Mouse (Mus musculus) heart, postnatal 0 days (tissue): ENCODE measurements around the gene Fxyd4.

Experiments used
- CTCF ChIP-seq: IDR thresholded peaks from 2 replicates; pipeline ENCODE4 v1.5.1; 2016; ENCODE audit warnings: antibody characterized with exemption, control low read depth, low read depth
- EP300 ChIP-seq: IDR thresholded peaks from 2 replicates; pipeline ENCODE4 v1.6.1; 2016; ENCODE audit warnings: antibody characterized with exemption, low read depth

DNA sequence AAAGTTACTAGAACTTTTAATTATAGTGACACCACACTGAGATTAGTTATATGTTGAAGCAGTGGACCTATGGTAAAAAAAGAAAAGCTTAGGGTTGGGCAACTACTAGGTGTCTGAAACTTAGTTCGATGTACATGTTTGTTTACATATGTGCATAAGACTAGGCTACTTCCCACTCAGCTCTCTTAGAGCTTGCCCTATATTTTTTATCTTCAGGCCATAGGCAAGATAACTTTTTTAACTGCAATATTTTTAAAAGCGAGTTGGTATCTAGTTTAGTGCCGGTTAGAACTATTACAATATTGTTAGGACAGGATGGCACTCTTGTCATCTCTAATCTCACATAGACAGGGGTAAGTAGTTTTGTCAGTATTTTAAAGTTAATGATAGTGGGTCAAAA, 15.5 kb downstream of the Fxyd4 start:
- TF ChIP-seq CTCF (no peak), EP300 (no peak)
